Comparison of ENCODE assay signal across 11 mouse cellular contexts in the genomic region with DNA sequence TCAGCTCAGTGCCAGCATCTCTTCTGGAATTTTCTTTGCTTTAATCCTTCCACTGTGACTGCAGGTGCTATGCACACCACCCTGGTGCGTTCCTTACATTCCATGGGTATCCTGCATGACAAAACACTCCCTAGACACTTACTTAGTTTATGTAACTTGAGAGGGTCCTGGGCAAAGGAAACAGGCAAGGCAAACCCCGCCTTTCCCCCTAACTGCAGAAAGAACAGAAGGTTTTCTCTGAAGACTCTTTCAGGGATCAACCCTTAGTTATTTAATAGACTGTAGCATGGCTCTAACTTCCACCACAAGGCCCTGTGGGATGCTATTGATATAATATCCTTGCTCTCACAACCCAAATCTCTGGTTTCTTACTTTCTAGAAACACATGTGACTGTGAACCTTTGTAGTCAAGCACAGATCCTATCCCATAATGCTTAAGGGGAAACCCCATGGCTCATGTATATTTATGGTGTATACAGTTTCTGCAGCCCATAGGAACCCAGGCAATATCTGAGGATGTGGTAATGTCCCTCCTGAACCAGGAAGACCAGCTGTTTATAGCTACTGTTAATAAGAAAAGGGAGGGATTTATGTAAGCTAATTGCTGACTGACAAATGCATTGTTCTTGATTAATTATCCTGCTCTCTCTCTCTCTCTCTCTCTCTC.
DNase-seq lines count a peak whose midpoint lies in the region; ATAC-seq and TF ChIP-seq lines count a peak whose summit lies in the region.
"Had no signal": no experiment of that assay in that cellular context is flagged by ENCODE, and none has a peak within 500 bp of the region (broad histone marks: within the 10 kb centered on the region; RNA-seq: fewer than 3 reads in every experiment).

No protein-coding gene starts in this region.

- 30% methylated on average over 2 of the region's 2 CpGs for WGBS in intestine, embryonic 14.5 days
- 37% methylated on average over 2 of the region's 2 CpGs for WGBS in intestine, embryonic 15.5 days
- WGBS in embryonic facial prominence, embryonic 11.5 days = 11% methylated on average over 2 of the region's 2 CpGs
- 9% methylated on average over 2 of the region's 2 CpGs for WGBS in limb, embryonic 12.5 days
- 47% methylated on average over 2 of the region's 2 CpGs for WGBS in intestine, postnatal 0 days

- no peak overlapping the region for H3K4me3 ChIP-seq in intestine, embryonic 14.5 days (ENCODE audit: low read depth, low read length)
- no peak overlapping the region for H3K4me3 ChIP-seq in intestine, embryonic 15.5 days (replicated peaks)
- no peak overlapping the region for H3K4me3 ChIP-seq in embryonic facial prominence, embryonic 11.5 days (ENCODE audit: low read depth, low read length)
- H3K4me3 ChIP-seq in limb, embryonic 12.5 days (replicated peaks) = no peak overlapping the region
- H3K4me3 ChIP-seq in intestine, postnatal 0 days (ENCODE audit: low read depth, low read length) = no peak overlapping the region

- in situ Hi-C loops in Patski (cut with MboI; ENCODE audit: low pct_unique_long_range_greater_than_20kb) = loop anchor here (10.0 kb wide), 1 partner anchor 502 kb away; no protein-coding TSS in a partner anchor

- H3K27ac ChIP-seq in intestine, embryonic 14.5 days (ENCODE audit: low read depth) = peak overlapping the region; percentile 38; the same call in 1 of the 2 replicates
- H3K27ac ChIP-seq in intestine, embryonic 15.5 days = no peak overlapping the region
- no peak overlapping the region for H3K27ac ChIP-seq in embryonic facial prominence, embryonic 11.5 days (replicated peaks; ENCODE audit: low read depth, low read length)
- peak overlapping the region; percentile 87 for H3K27ac ChIP-seq in limb, embryonic 12.5 days
- no peak overlapping the region for H3K27ac ChIP-seq in intestine, postnatal 0 days (ENCODE audit: low read depth, low read length)

- POLR2A ChIA-PET in Patski (lab: Charles Lee) = interaction anchor here (0.6 kb wide), 1 partner anchor 40 kb away, joined by 3 read pairs; no protein-coding TSS in a partner anchor

- DNase-seq in intestine, embryonic 14.5 days (ENCODE audit: low spot score) = no peak
- DNase-seq in Patski (ENCODE audit: low read depth, low spot score) = no peak
- DNase-seq in embryonic facial prominence, embryonic 11.5 days (ENCODE audit: low spot score) = peak; percentile 77
- no peak for DNase-seq in ovary, postnatal 14 days (ENCODE audit: low spot score)
- no peak for DNase-seq in spleen, adult 18-20 months
- DNase-seq: adrenal gland, postnatal 36 days; cerebellum, postnatal 25 days had no signal

- no peaks in the 10 kb centered on the region for H3K36me3 ChIP-seq in intestine, embryonic 14.5 days (ENCODE audit: control insufficient read depth, insufficient read depth, low read length)
- no peaks in the 10 kb centered on the region for H3K36me3 ChIP-seq in intestine, embryonic 15.5 days
- H3K36me3 ChIP-seq in embryonic facial prominence, embryonic 11.5 days (replicated peaks; ENCODE audit: control insufficient read depth, insufficient read depth, low read depth, low read length) = no peaks in the 10 kb centered on the region
- no peaks in the 10 kb centered on the region for H3K36me3 ChIP-seq in limb, embryonic 12.5 days
- H3K36me3 ChIP-seq in intestine, postnatal 0 days (ENCODE audit: control insufficient read depth, insufficient read depth) = no peaks in the 10 kb centered on the region

- no peaks in the 10 kb centered on the region for H3K27me3 ChIP-seq in intestine, embryonic 14.5 days (replicated peaks; ENCODE audit: control insufficient read depth, insufficient read depth, low read length)
- no peaks in the 10 kb centered on the region for H3K27me3 ChIP-seq in intestine, embryonic 15.5 days (replicated peaks)
- H3K27me3 ChIP-seq in Patski = no peaks in the 10 kb centered on the region
- no peaks in the 10 kb centered on the region for H3K27me3 ChIP-seq in embryonic facial prominence, embryonic 11.5 days (ENCODE audit: control insufficient read depth, insufficient read depth, low read length)
- H3K27me3 ChIP-seq in limb, embryonic 12.5 days = no peaks in the 10 kb centered on the region
- H3K27me3 ChIP-seq in intestine, postnatal 0 days (replicated peaks; ENCODE audit: control insufficient read depth, insufficient read depth, low read length) = no peaks in the 10 kb centered on the region
- H3K27me3 ChIP-seq: CH12.LX had no signal

- H3K9me3 ChIP-seq in intestine, embryonic 14.5 days (ENCODE audit: control insufficient read depth, low read length) = no peaks in the 10 kb centered on the region
- no peaks in the 10 kb centered on the region for H3K9me3 ChIP-seq in intestine, embryonic 15.5 days
- H3K9me3 ChIP-seq in embryonic facial prominence, embryonic 11.5 days (replicated peaks; ENCODE audit: control insufficient read depth, low read length) = no peaks in the 10 kb centered on the region
- no peaks in the 10 kb centered on the region for H3K9me3 ChIP-seq in limb, embryonic 12.5 days
- H3K9me3 ChIP-seq in intestine, postnatal 0 days (ENCODE audit: control insufficient read depth) = no peaks in the 10 kb centered on the region

- TF ChIP-seq CTCF in Patski (IDR thresholded peaks at IDR 0.05) = no peak
- no peak for TF ChIP-seq CTCF in intestine, postnatal 0 days (IDR thresholded peaks at IDR 0.05; ENCODE audit: low read depth)

- ATAC-seq in intestine, embryonic 14.5 days (replicated peaks; ENCODE audit: low FRiP score, low TSS enrichment, low read depth) = no peak
- no peak for ATAC-seq in intestine, embryonic 15.5 days
- ATAC-seq in Patski = peak; percentile 84
- ATAC-seq in embryonic facial prominence, embryonic 11.5 days (replicated peaks; ENCODE audit: insufficient number of reproducible peaks, low FRiP score, low TSS enrichment, low read depth) = peak; percentile 60
- peak; percentile 87 for ATAC-seq in limb, embryonic 12.5 days (ENCODE audit: insufficient number of reproducible peaks, insufficient read depth, low FRiP score, low TSS enrichment, low read depth)
- no peak for ATAC-seq in intestine, postnatal 0 days

- CTCF ChIA-PET in Patski (lab: Charles Lee) = no interaction called here

- H3K9ac ChIP-seq in intestine, embryonic 14.5 days (ENCODE audit: low read length) = no peak overlapping the region
- no peak overlapping the region for H3K9ac ChIP-seq in intestine, embryonic 15.5 days
- no peak overlapping the region for H3K9ac ChIP-seq in embryonic facial prominence, embryonic 11.5 days (replicated peaks; ENCODE audit: low read length)
- H3K9ac ChIP-seq in limb, embryonic 12.5 days (replicated peaks) = no peak overlapping the region
- H3K9ac ChIP-seq in intestine, postnatal 0 days (ENCODE audit: low read depth, low read length) = no peak overlapping the region

- peaks cover 16% of the 10 kb centered on the region for H3K4me1 ChIP-seq in intestine, embryonic 14.5 days (replicated peaks; ENCODE audit: control insufficient read depth, insufficient read depth, low read length)
- no peaks in the 10 kb centered on the region for H3K4me1 ChIP-seq in intestine, embryonic 15.5 days (replicated peaks)
- peaks cover 6% of the 10 kb centered on the region; the same call in 1 of the 2 replicates for H3K4me1 ChIP-seq in embryonic facial prominence, embryonic 11.5 days (ENCODE audit: control insufficient read depth, insufficient read depth, low read length)
- peaks cover 31% of the 10 kb centered on the region for H3K4me1 ChIP-seq in limb, embryonic 12.5 days (replicated peaks)
- no peaks in the 10 kb centered on the region; the same call in 1 of the 2 replicates for H3K4me1 ChIP-seq in intestine, postnatal 0 days (replicated peaks; ENCODE audit: control insufficient read depth, insufficient read depth, low read length)

- no peak overlapping the region for H3K4me2 ChIP-seq in intestine, embryonic 14.5 days (ENCODE audit: low read length)
- H3K4me2 ChIP-seq in intestine, embryonic 15.5 days (replicated peaks) = no peak overlapping the region
- H3K4me2 ChIP-seq in embryonic facial prominence, embryonic 11.5 days (ENCODE audit: low read depth, low read length) = no peak overlapping the region
- H3K4me2 ChIP-seq in limb, embryonic 12.5 days = no peak overlapping the region
- no peak overlapping the region for H3K4me2 ChIP-seq in intestine, postnatal 0 days (replicated peaks; ENCODE audit: low read depth)

Comparison
In these comparisons a context has a peak if more than half of its experiments do, and no peak if none do; other contexts are left out.
1. H3K27ac ChIP-seq: peak in intestine, embryonic 14.5 days (single experiment) and limb, embryonic 12.5 days (single experiment); none in intestine, embryonic 15.5 days (single experiment), embryonic facial prominence, embryonic 11.5 days (single experiment) and intestine, postnatal 0 days (single experiment).
2. ATAC-seq: peak in Patski (single experiment), embryonic facial prominence, embryonic 11.5 days (single experiment) and limb, embryonic 12.5 days (single experiment); none in intestine, embryonic 14.5 days (single experiment), intestine, embryonic 15.5 days (single experiment) and intestine, postnatal 0 days (single experiment).